Comparison of ENCODE assay signal across 10 mouse cellular contexts in genomic region chr11:18712642-18713053, GRCm38 (mm10).
DNase-seq lines count a peak whose midpoint lies in the region; ATAC-seq lines count a peak whose summit lies in the region.
"Had no signal": no experiment of that assay in that cellular context is flagged by ENCODE, and none has a peak within 500 bp of the region (broad histone marks: within the 10 kb centered on the region; RNA-seq: fewer than 3 reads in every experiment).

No protein-coding gene starts in this region.

- H3K27ac ChIP-seq in intestine, embryonic 16.5 days (ENCODE audit: low read length) = no peak overlapping the region
- H3K27ac ChIP-seq: hindbrain, embryonic 10.5 days had no signal

- H3K4me3 ChIP-seq in intestine, embryonic 16.5 days (ENCODE audit: low read length) = no peak overlapping the region
- H3K4me3 ChIP-seq: hindbrain, embryonic 10.5 days had no signal

- intact Hi-C loops in left cerebral cortex, postnatal 10 days (cut with DNase I) = no loop called here

- H3K36me3 ChIP-seq in intestine, embryonic 16.5 days (ENCODE audit: control insufficient read depth, insufficient read depth, low read length) = no peaks in the 10 kb centered on the region
- H3K36me3 ChIP-seq: hindbrain, embryonic 10.5 days had no signal

- no peak for ATAC-seq in intestine, embryonic 16.5 days

- H3K27me3 ChIP-seq in intestine, embryonic 16.5 days (replicated peaks; ENCODE audit: control insufficient read depth, insufficient read depth, low read length) = no peaks in the 10 kb centered on the region

- H3K9me3 ChIP-seq in intestine, embryonic 16.5 days (ENCODE audit: control insufficient read depth, low read length) = no peaks in the 10 kb centered on the region
- H3K9me3 ChIP-seq: hindbrain, embryonic 10.5 days had no signal

- peak; percentile 5 to 27 for DNase-seq in left cerebral cortex, adult 18-20 months (ENCODE audit: low spot score in 2 of 2)
- DNase-seq in left cerebral cortex, adult 11 months (ENCODE audit: low spot score) = no peak
- DNase-seq in embryo, embryonic 11 days = peak; percentile 62
- DNase-seq in left cerebral cortex, postnatal 10 days (ENCODE audit: extremely low spot score in 1 of 2, low spot score in 2 of 2) = peak; percentile 25 to 26
- DNase-seq in right cerebral cortex, postnatal 25 days = peak; percentile 17
- DNase-seq in thymus, postnatal 25 days = no peak
- DNase-seq in T-cell, adult 2 months (ENCODE audit: low spot score) = no peak
- DNase-seq: adrenal gland, postnatal 10 days had no signal

- H3K9ac ChIP-seq in intestine, embryonic 16.5 days (ENCODE audit: low read depth, low read length) = no peak overlapping the region

- whole genome bisulfite sequencing in intestine, embryonic 16.5 days = 52% methylated on average over 10 of the region's 10 CpGs

- no peak overlapping the region for H3K4me2 ChIP-seq in intestine, embryonic 16.5 days (ENCODE audit: low read depth, low read length)

- H3K4me1 ChIP-seq in intestine, embryonic 16.5 days (ENCODE audit: control insufficient read depth, insufficient read depth, low read length) = no peaks in the 10 kb centered on the region
- H3K4me1 ChIP-seq: hindbrain, embryonic 10.5 days had no signal

Comparison
In these comparisons a context has a peak if more than half of its experiments do, and no peak if none do; other contexts are left out.
1. DNase-seq: peak in left cerebral cortex, adult 18-20 months (2 of 2), embryo, embryonic 11 days (single experiment), left cerebral cortex, postnatal 10 days (2 of 2) and right cerebral cortex, postnatal 25 days (single experiment); none in left cerebral cortex, adult 11 months (single experiment), thymus, postnatal 25 days (single experiment) and T-cell, adult 2 months (single experiment).